Mouse (Mus musculus): Measurements from ENCODE around the gene Lrmda. TPM values are rescaled to one million over a fixed set of nuclear protein-coding genes. Genes with fewer than 3 reads are reported as not detected.
A peak's percentile ranks its signal among the peaks of the same experiment; 100 is the strongest.

Lrmda gene
- polyA plus RNA-seq, 1 experiment, result 12.9 TPM

DNA sequence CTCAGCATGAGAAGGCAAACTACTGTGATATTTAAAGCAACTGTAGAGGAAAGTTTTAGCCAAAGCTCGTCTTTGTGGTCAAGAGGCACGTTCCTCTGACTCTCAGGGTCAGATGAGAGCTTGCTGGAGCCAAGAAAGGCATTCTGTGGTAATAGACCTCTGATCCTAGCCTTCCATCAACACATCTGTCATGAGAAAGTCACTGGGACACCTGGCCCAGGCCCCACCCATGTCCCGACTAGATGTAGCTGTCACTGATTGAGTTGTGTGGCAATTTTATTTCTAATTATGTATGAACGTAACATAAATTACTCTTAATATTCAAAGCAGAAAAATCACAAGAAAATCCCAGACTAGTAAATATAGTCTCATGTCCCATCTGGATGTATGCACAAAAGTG is 624.0 kb downstream of the Lrmda start:
- H3K4me1 ChIP-seq (ENCODE audit: control insufficient read depth, insufficient read depth, insufficient read length, low read length), result peaks cover 13% of the 10 kb centered on the region
- H3K27ac ChIP-seq (replicated peaks; ENCODE audit: low read depth, low read length), result no peak overlapping the region
- H3K4me3 ChIP-seq (ENCODE audit: insufficient read depth, low read depth, low read length), result no peak overlapping the region

DNA sequence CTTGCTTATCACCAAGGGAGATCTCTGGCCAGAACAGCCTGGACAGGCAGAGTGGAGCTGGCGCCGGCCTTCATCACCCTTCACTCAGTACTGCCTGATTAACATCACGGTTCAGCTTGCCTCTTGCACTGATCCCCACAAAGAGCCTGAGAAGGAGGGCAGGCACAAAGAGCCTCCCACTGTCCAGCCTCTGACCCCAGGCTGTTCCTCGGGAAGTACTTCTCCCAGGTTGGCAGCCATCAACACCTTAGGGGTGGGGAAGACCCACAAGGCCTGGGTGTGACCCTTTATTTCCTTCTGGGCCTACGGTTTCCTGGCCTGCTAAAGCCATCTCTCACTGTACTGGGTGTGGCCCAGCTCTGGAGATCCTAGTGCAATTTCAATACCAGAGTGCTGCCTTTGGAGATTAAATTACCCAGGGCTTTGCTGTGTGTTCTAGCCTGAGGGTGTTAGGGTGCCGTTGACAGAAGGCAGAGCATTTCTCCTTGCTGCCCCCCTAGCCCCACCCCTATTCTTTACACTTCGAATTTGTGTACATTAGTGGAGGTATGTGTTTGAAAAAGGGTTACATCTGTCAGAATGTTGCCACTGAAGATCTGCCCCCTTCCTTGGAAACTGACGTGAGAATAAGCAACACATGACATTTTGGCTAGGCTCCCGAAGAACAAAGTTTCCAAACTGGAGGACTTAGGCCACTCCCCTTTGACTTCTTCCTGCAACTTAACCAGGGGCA is 628.5 kb downstream of the Lrmda start:
- Histone ChIP-seq H3K27ac (replicated peaks; ENCODE audit: low read depth, low read length) (peak overlapping the region; percentile 91), H3K4me3 (ENCODE audit: insufficient read depth, low read depth, low read length) (no peak overlapping the region)

DNA sequence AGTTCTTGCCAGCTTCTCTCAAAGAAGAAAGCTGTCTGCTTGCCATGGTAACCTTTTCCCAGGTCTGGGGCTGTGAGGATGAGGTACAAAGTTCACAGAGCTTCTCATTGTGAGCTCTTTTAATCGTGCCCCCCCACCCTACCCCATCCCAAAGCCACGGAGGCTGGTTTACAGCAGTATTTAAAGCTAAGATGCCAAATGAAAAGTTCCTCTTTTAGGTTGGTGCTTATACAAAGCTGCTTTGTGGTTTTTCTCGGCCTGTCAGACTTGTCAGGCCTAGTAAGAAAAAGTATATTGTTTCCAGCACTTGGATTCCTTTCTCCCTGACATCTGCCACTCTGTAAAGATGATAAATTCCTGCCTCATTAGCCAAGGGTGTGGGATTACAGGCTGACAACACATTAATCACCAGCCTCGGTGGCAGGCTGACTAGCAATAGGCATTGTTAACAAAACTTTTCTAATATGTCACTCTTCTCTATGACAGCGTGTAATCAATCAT is 629.9 kb downstream of the Lrmda start:
- H3K27ac ChIP-seq (replicated peaks; ENCODE audit: low read depth, low read length), result no peak overlapping the region

More for the DNA sequence above, 628.5 kb downstream of the Lrmda start:
- peaks cover 20% of the 10 kb centered on the region for H3K4me1 ChIP-seq (ENCODE audit: control insufficient read depth, insufficient read depth, insufficient read length, low read length)

DNA sequence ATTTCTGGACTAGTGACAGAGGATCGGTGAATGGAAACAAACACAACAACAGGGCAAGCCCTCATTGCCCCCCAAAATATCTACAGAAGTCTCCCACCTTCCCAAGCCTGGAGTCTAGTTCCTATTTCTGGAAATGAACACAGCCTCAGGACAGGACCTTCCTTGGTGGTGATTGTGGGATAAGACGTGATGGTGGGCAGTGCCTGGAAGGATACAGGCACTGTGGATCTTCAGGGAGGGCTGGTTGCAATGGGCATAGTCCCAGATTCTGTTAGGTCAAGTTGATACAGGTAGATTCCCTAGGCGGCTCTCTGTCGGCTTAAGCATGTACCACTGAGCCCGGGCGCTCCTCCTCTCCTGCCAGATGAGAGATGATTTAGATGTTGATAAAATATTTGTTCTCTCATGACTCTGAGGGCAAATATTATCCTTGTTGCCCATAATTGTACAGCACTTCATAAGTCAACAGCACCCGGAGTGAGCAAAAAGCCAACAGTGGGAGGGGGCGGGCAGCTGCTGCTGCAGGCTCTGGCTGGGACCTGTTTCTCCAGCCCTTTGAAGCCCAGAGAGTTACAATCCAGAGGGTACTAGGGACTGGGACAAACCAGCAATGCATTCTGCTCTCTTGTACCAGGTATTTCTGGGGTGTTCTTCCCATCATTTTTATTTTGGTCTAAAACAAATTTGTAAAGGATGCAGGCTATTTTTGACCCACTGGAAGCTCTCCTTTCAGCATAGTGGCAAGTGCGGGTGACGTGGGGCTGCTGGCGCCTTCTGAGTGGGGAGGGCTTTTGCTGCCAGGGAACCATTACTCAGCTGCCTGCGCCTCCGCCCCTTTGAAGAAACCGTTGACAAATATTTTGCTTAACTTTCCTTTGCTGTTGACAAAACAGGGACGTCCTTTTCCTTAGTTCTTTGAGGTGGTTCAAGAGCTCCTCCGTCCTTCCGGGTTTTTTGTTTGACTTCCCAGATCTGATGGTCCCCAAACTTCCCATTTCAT is 630.8 kb downstream of the Lrmda start:
- Histone ChIP-seq H3K4me3 (ENCODE audit: insufficient read depth, low read depth, low read length) (no peak overlapping the region), H3K27ac (replicated peaks; ENCODE audit: low read depth, low read length) (no peak overlapping the region), H3K4me1 (ENCODE audit: control insufficient read depth, insufficient read depth, insufficient read length, low read length) (peaks cover 20% of the 10 kb centered on the region)

More for the DNA sequence above, 629.9 kb downstream of the Lrmda start:
- Histone ChIP-seq H3K4me1 (ENCODE audit: control insufficient read depth, insufficient read depth, insufficient read length, low read length) (peaks cover 20% of the 10 kb centered on the region), H3K4me3 (ENCODE audit: insufficient read depth, low read depth, low read length) (no peak overlapping the region)

DNA sequence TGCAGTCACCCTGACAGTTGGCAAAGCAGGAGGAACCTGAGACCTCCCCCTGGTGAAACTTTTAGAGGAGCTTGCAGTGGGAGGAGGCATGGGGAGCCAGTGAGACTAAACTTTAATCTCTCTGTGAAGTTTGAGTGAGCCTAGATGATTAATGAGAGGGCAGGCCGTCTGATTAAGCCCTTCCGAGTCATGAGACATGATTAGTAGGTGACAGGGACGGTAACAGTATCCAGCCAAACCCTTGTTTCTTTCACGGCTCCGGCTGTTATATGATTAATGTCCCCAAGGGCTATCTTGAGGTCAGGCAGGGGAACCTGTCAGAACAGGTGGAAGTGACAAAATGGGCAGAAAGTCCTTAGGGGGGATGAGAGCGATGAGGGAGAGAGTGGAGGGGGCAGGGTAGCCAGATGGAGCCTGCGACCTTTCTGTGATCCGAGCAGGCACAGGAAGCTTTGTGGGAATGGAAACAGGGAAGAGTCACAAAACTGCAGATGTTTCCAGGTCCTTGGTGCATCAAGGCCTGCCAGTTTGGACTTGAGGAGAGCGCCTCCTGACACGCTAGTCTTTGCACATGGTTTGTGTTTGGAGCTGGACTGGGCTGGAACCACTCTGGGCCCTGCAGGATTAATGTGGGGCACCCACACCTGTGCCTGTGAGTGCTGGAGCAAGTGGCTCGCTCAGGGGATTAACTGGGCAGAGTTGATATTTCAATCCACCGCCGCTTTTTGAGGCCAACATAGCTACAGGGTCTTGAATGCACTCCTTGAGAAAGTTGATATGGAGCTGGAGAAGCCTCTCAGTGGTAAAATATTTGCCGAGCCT is 631.8 kb downstream of the Lrmda start:
- H3K4me3 ChIP-seq (ENCODE audit: insufficient read depth, low read depth, low read length), result no peak overlapping the region
- peaks cover 19% of the 10 kb centered on the region for H3K4me1 ChIP-seq (ENCODE audit: control insufficient read depth, insufficient read depth, insufficient read length, low read length)
- H3K27ac ChIP-seq (replicated peaks; ENCODE audit: low read depth, low read length), result no peak overlapping the region

DNA sequence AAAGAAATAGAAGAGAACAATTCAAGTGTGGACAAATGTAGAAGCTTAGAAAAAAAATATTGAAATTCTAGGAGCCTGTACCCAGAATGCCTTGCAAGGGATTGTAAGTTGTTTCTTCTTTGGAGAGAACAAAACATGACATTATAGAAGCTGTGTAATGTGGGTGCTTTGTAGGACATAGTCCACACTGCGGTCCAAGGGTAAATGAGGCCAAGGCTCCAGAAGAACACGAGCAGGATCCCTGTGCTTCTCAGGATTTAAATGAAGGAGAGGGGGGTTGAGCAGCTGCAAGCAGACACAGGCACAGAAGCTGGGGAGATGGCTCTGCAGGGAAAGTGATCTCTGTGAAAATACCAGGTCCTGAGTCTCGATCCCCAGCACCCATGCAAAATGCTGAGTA is 643.0 kb downstream of the Lrmda start:
- H3K4me1 ChIP-seq (ENCODE audit: control insufficient read depth, insufficient read depth, insufficient read length, low read length), result no peaks in the 10 kb centered on the region
- H3K27ac ChIP-seq (replicated peaks; ENCODE audit: low read depth, low read length), result no peak overlapping the region
- H3K4me3 ChIP-seq (ENCODE audit: insufficient read depth, low read depth, low read length), result no peak overlapping the region

DNA sequence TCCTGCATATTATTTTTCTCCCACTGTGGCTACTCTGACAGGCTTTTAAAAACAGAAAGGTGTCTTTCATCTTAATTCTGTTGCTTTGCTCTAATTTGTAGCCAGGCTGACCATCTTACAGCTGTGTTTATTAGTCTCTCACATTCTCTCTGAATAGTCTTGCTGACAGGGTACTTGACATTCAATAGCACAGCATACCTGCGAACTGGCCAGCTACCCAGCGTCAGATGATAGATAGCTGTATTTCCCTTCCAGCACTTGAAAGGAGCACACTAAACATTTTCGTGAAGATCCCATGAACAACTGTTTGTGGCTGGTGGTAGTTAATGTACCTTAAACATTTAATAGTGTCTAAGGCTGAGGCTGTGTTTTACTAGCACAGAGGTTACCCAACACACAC is 646.9 kb downstream of the Lrmda start:
- no peaks in the 10 kb centered on the region for H3K4me1 ChIP-seq (ENCODE audit: control insufficient read depth, insufficient read depth, insufficient read length, low read length)
- no peak overlapping the region for H3K4me3 ChIP-seq (ENCODE audit: insufficient read depth, low read depth, low read length)
- H3K27ac ChIP-seq (replicated peaks; ENCODE audit: low read depth, low read length), result no peak overlapping the region

DNA sequence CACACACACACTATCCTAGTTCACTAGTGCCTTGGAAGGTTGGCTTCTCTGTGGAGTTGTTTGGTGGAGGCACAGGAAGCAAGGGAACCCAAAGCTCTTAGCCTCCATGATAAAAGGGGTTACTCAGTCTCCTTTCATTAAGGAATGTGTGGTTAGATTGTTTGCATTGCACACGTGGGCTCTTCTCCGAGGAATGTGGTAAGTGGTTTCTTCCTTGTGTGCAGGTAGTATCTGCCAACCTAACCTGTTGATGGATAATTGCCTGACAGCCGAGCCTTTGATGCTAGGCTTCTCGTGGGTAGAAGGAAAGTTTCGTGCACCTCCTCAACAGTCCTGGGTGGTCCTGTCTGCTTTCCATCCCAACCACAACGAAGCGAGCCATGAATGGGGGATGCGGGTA is 648.8 kb downstream of the Lrmda start:
- Histone ChIP-seq H3K4me3 (ENCODE audit: insufficient read depth, low read depth, low read length) (no peak overlapping the region), H3K4me1 (ENCODE audit: control insufficient read depth, insufficient read depth, insufficient read length, low read length) (no peaks in the 10 kb centered on the region), H3K27ac (replicated peaks; ENCODE audit: low read depth, low read length) (no peak overlapping the region)

DNA sequence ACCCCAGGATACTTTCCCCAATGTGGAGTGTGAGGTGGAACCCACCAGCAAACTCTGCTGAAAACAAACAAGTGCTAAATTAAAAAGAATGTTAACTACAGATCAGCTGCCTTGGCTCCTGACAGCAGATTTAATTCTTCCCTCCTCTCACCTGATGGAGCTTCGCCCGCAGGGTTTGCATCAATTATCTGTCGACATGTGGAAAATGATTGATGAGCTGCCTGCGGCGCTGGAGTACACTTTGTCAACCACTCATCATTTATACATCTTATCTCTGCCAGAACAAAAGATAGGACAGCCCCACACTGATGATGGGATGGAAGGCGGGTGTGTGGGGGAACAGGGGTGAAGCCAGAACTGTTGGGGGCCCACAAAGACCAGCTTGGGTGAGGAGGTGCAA is 649.2 kb downstream of the Lrmda start:
- H3K4me3 ChIP-seq (ENCODE audit: insufficient read depth, low read depth, low read length), result no peak overlapping the region
- no peaks in the 10 kb centered on the region for H3K4me1 ChIP-seq (ENCODE audit: control insufficient read depth, insufficient read depth, insufficient read length, low read length)
- no peak overlapping the region for H3K27ac ChIP-seq (replicated peaks; ENCODE audit: low read depth, low read length)

DNA sequence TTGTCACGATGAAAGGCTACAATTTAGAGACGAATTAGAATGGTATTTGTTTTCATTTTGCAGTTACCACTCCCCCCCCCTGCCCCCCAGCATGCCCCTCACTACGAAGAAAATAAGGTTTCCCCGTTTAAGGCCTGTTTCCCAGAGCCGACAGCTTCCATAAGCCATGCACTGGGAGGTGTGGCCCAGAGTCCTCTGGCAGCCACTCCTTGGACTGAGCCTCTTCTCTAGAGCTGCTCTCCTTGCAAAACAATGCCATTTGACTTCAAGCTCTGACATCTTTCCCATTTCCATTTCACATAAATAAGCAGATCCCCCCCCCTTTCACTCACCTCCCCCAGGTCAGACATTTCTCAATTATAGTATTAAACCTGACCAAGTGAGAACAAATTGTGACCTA is 654.1 kb downstream of the Lrmda start:
- no peak overlapping the region for H3K4me3 ChIP-seq (ENCODE audit: insufficient read depth, low read depth, low read length)
- no peak overlapping the region for H3K27ac ChIP-seq (replicated peaks; ENCODE audit: low read depth, low read length)
- no peaks in the 10 kb centered on the region for H3K4me1 ChIP-seq (ENCODE audit: control insufficient read depth, insufficient read depth, insufficient read length, low read length)

DNA sequence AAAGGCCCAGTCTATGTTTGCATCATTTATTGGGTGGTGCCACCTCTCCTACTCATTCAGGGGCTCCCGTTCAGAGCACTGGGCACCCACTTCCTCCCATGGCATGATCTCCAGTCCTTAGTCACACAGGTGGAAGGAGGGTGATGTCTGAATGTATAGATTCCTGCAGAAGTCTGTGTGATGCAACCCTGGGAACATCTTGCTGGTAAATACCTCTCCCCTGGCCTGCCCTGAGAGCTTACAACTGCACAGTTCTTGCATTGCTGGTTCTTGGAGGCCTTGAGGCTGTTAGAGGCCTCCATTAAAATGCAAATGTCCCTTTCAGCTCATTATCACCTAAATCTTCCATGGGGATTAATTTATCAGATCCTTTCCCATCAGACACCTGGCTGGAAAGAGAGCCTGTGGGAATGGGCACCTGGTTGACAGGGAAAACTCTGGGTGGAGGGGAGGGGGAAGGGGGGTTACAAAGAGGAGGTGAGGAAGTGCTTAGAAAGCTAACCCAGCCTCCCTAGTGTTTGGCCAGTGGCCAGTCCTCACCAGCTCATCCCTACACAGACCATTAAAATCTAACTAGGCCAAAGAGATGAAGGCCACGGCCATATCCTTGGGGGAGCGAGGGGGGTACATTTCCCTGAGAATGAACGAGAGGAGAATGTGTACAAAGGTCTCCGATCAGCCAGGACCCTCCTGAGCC is 659.6 kb downstream of the Lrmda start:
- H3K27ac ChIP-seq (replicated peaks; ENCODE audit: low read depth, low read length), result no peak overlapping the region
- no peaks in the 10 kb centered on the region for H3K4me1 ChIP-seq (ENCODE audit: control insufficient read depth, insufficient read depth, insufficient read length, low read length)
- H3K4me3 ChIP-seq (ENCODE audit: insufficient read depth, low read depth, low read length), result no peak overlapping the region

DNA sequence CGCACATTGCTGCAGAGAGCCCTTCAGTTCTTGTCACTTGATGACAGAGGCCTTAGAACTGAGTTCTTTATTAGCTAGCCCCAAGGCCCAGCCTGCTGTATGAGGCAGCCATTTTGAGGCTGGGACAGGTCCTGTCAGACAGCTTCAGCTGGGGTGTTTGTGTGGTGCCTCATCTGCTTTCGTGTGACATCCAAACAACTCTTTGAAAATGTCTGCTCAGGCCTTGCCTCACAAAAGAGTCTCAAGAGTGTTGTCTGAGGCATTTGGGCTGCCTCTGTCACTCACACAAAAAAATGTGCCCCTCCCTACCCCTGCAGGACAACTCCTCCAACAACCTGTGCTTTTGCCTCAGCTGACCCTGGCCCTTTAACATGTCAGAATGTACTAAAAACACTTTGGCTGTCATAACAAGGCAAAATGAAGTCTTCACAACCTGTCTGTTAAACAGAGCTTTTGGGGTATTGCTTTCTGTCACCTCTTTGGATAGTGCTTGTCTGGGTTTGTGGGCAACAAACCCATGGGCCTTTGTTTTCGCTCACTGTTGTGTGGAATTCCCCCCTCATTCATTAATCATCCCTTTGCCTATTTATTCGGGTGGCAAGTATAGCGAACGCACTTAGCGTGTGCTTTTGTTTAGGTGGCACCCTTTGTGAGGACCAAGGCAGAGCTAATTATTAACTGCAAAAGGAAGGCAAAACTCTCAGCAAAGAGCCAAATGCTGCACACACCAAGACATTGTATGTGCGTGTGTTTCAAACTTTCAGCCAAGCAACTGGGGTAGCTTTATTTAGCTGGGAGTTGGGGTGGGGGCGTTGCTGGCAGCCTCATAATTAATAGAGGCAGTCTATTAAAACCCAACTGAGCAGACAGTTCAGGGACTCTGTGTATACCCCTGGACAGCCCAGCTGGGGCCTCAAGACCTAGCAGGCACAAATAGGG is 660.5 kb downstream of the Lrmda start:
- Histone ChIP-seq H3K4me1 (ENCODE audit: control insufficient read depth, insufficient read depth, insufficient read length, low read length) (no peaks in the 10 kb centered on the region), H3K4me3 (ENCODE audit: insufficient read depth, low read depth, low read length) (no peak overlapping the region), H3K27ac (replicated peaks; ENCODE audit: low read depth, low read length) (no peak overlapping the region)

DNA sequence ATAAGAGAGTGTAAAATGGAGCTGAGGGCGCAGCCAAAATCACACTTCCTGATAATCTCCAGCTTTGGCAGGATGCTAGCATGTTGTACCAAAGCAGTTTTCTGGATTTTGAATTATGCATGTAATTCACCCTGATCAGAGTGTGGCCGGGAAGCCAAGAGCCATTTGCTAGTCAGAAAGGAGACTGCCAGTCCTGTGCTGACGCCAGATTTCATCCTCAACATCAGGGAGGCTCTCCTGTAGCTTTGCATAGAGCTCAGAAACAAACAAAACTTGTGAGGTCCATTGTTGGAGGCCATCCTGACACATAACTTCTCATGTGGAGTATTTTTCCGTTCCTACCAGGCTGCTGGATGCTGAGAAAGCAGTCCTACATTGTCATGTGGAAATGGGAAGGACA is 667.4 kb downstream of the Lrmda start:
- H3K27ac ChIP-seq (replicated peaks; ENCODE audit: low read depth, low read length), result no peak overlapping the region
- H3K4me3 ChIP-seq (ENCODE audit: insufficient read depth, low read depth, low read length), result no peak overlapping the region

More for the DNA sequence above, 667.4 kb downstream of the Lrmda start:
- 0 out of 2 replicates have a peak, but pooled peaks cover 4% of the 10 kb centered on the region for H3K4me1 ChIP-seq (ENCODE audit: control insufficient read depth, insufficient read depth, insufficient read length, low read length)

Measured in brown adipose tissue, adult 24 weeks (tissue).